Comparison of ENCODE assay signal across 16 mouse cellular contexts in genomic region chr1:39917855-39918516, GRCm38 (mm10). TPM values are rescaled to one million over a fixed set of nuclear protein-coding genes. Genes with fewer than 3 reads are reported as not detected.
DNase-seq lines count a peak whose midpoint lies in the region; ATAC-seq and TF ChIP-seq lines count a peak whose summit lies in the region.
"Had no signal": no experiment of that assay in that cellular context is flagged by ENCODE, and none has a peak within 500 bp of the region (broad histone marks: within the 10 kb centered on the region; RNA-seq: fewer than 3 reads in every experiment).

No protein-coding gene starts in this region.

- no peak for TF ChIP-seq CTCF in bone marrow, adult 2 months (IDR thresholded peaks at IDR 0.05; ENCODE audit: control insufficient read depth, insufficient read depth, low read length)

- H3K9me3 ChIP-seq in midbrain, embryonic 13.5 days: no peaks in the 10 kb centered on the region
- no peaks in the 10 kb centered on the region for H3K9me3 ChIP-seq in midbrain, embryonic 14.5 days (ENCODE audit: control insufficient read depth, low read length)
- H3K9me3 ChIP-seq: heart, embryonic 10.5 days; stomach, embryonic 15.5 days had no signal

- 0 out of 2 replicates have a peak overlapping the region, but pooled peaks have one; percentile 21 for H3K27ac ChIP-seq in midbrain, embryonic 13.5 days
- H3K27ac ChIP-seq in midbrain, embryonic 14.5 days (replicated peaks; ENCODE audit: low read depth, low read length): no peak overlapping the region
- peak overlapping the region; percentile 34 for H3K27ac ChIP-seq in bone marrow, adult 2 months (ENCODE audit: control insufficient read depth, insufficient read depth, low read depth, low read length, poor library complexity)
- H3K27ac ChIP-seq in macrophage: peak overlapping the region; percentile 41
- H3K27ac ChIP-seq: embryonic facial prominence, embryonic 13.5 days; heart, embryonic 10.5 days; midbrain, embryonic 10.5 days; stomach, embryonic 15.5 days had no signal

- no peak overlapping the region for H3K4me3 ChIP-seq in midbrain, embryonic 13.5 days (replicated peaks)
- no peak overlapping the region for H3K4me3 ChIP-seq in midbrain, embryonic 14.5 days (replicated peaks; ENCODE audit: low read depth, low read length)
- no peak overlapping the region for H3K4me3 ChIP-seq in bone marrow, adult 2 months (replicated peaks; ENCODE audit: control insufficient read depth, low read depth, low read length)
- H3K4me3 ChIP-seq in macrophage (ENCODE audit: inconsistent target): no peak overlapping the region
- H3K4me3 ChIP-seq: embryonic facial prominence, embryonic 13.5 days; heart, embryonic 10.5 days; midbrain, embryonic 10.5 days; stomach, embryonic 15.5 days had no signal

- peaks cover 61% of the 10 kb centered on the region for H3K4me1 ChIP-seq in midbrain, embryonic 13.5 days (replicated peaks)
- peaks cover 25% of the 10 kb centered on the region for H3K4me1 ChIP-seq in midbrain, embryonic 14.5 days (ENCODE audit: control insufficient read depth, insufficient read depth, low read length)
- H3K4me1 ChIP-seq in bone marrow, adult 2 months (ENCODE audit: control insufficient read depth, insufficient read depth, low read length): peaks cover 17% of the 10 kb centered on the region

- WGBS in midbrain, embryonic 13.5 days: 87% methylated on average over 13 of the region's 13 CpGs
- WGBS in midbrain, embryonic 14.5 days: 84% methylated on average over 13 of the region's 13 CpGs
- WGBS in bone marrow, adult 2 months: 69% methylated on average over 13 of the region's 13 CpGs
- 91% methylated on average over 13 of the region's 13 CpGs for whole genome bisulfite sequencing in macrophage (ENCODE audit: missing documents)

- no peaks in the 10 kb centered on the region for H3K27me3 ChIP-seq in midbrain, embryonic 13.5 days
- H3K27me3 ChIP-seq in midbrain, embryonic 14.5 days (ENCODE audit: control insufficient read depth, insufficient read depth, low read length): no peaks in the 10 kb centered on the region
- H3K27me3 ChIP-seq: embryonic facial prominence, embryonic 13.5 days; stomach, embryonic 15.5 days had no signal

- ATAC-seq in midbrain, embryonic 13.5 days: no peak
- ATAC-seq in midbrain, embryonic 14.5 days (ENCODE audit: low FRiP score, low TSS enrichment): no peak
- ATAC-seq: intestine, postnatal 0 days had no signal

- no peak overlapping the region for H3K9ac ChIP-seq in midbrain, embryonic 13.5 days (replicated peaks)
- no peak overlapping the region for H3K9ac ChIP-seq in midbrain, embryonic 14.5 days (replicated peaks; ENCODE audit: low read length)
- H3K9ac ChIP-seq: embryonic facial prominence, embryonic 13.5 days; stomach, embryonic 15.5 days had no signal

- H3K79me2 ChIP-seq in macrophage (ENCODE audit: inconsistent target): peaks cover 95% of the 10 kb centered on the region

- no peak overlapping the region for H3K4me2 ChIP-seq in midbrain, embryonic 13.5 days (replicated peaks)
- H3K4me2 ChIP-seq in midbrain, embryonic 14.5 days (ENCODE audit: low read length): no peak overlapping the region
- H3K4me2 ChIP-seq: embryonic facial prominence, embryonic 13.5 days; stomach, embryonic 15.5 days had no signal

- DNase-seq in midbrain, embryonic 14.5 days: no peak
- peak; percentile 42 to 54 for DNase-seq in thymus, postnatal 10 days (ENCODE audit: low spot score in 2 of 2)
- no peak for DNase-seq in adrenal gland, postnatal 25 days
- no peak for DNase-seq in gastrocnemius, postnatal 10 days
- DNase-seq in layer of hippocampus, adult 9-11 months: no peak
- DNase-seq: adrenal gland, adult 2 months; left cerebral cortex, postnatal 4 days; lung, adult 18-20 months had no signal

- TF ChIP-seq POLR2A in bone marrow, adult 2 months (IDR thresholded peaks at IDR 0.05; ENCODE audit: borderline replicate concordance, control insufficient read depth, low read depth, low read length): no peak

- H3K36me3 ChIP-seq in midbrain, embryonic 13.5 days: peaks cover 27% of the 10 kb centered on the region
- H3K36me3 ChIP-seq in midbrain, embryonic 14.5 days (ENCODE audit: control insufficient read depth, insufficient read depth, low read length): no peaks in the 10 kb centered on the region
- no peaks in the 10 kb centered on the region for H3K36me3 ChIP-seq in macrophage (ENCODE audit: inconsistent target)

RNA-seq across cellular contexts. Expression of gene Map4k4, which starts 17.3 kb away (rescaled TPM):
- 49.0 and 58.2 TPM in 2 replicates for polyA plus RNA-seq in midbrain, embryonic 13.5 days (2015; fragmentation: Nextera tagmentation; extraction: Ambion mirVana)
- 48.9 and 56.7 TPM in 2 replicates for polyA plus RNA-seq in midbrain, embryonic 14.5 days (2014; fragmentation: Nextera tagmentation; extraction: Ambion mirVana)
- polyA plus RNA-seq in bone marrow, adult 2 months (2011; ENCODE audit: insufficient read depth, insufficient read length, low replicate concordance, missing spikeins): 51.3 and 69.2 TPM in 2 replicates
- total RNA-seq in macrophage (2018; cell fraction: chromatin; rRNA removed): 1,000 to 10,000 TPM in 2 of 26 experiments, 100 to 1,000 TPM in 24; 232 to 1,873 (median 398) TPM
- 100 to 1,000 TPM in 2 of 26 experiments, 10 to 100 TPM in 24; 34.4 to 158 (median 66.4) TPM for total RNA-seq in macrophage (2018; cell fraction: cytosol; rRNA removed)
- total RNA-seq in macrophage (2018; cell fraction: nucleus; rRNA removed): 100 to 1,000 TPM in 23 of 26 experiments, 10 to 100 TPM in 3; 92.2 to 545 (median 174) TPM
- 61.9 to 94.1 TPM (median 66.0 TPM) in 3 replicates for polyA plus RNA-seq in macrophage (2018)
- total RNA-seq in adrenal gland, postnatal 25 days (2021): 121 and 138 TPM in 2 replicates
- total RNA-seq in gastrocnemius, postnatal 10 days (2021): 100 to 1,000 TPM in 1 of 2 experiments, 10 to 100 TPM in 1; 87.8 to 121 TPM

Comparison
In these comparisons a context has a peak if more than half of its experiments do, and no peak if none do; other contexts are left out.
1. DNase-seq: peak in thymus, postnatal 10 days (2 of 2); none in midbrain, embryonic 14.5 days (single experiment), adrenal gland, postnatal 25 days (single experiment), gastrocnemius, postnatal 10 days (single experiment) and layer of hippocampus, adult 9-11 months (single experiment).